Mouse (Mus musculus): ENCODE results near the gene Prelid1. TPM values are rescaled to one million over a fixed set of nuclear protein-coding genes. Genes with fewer than 3 reads are reported as not detected.

The Prelid1 gene
- polyA plus RNA-seq, 1 experiment from 2014 or later, result 427 TPM

DNA sequence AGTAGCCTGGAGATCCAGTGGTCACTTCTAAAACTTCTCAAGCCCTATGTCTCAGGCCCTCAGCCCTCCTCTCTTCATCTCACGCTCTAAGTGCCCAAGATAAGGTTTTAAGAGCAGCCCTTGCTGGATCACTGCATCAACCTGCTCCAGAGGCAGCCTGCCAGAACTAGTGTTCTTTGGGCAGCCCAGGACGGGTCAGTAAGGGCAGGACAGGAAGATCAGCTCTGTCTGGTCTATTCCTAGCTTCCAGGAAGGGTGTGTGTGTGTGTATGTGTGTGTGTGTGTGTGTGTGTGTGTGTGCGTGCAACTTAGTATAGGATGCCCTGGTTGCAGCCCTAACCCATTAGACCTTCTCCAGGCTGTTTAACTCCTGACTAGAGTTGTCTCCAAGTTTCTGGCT, 49.9 kb downstream of the Prelid1 start:
- H3K9ac ChIP-seq, result no peak overlapping the region
- peaks cover 22% of the 10 kb centered on the region for H3K27me3 ChIP-seq
- no peaks in the 10 kb centered on the region for H3K36me3 ChIP-seq
- no peak overlapping the region for H3K27ac ChIP-seq
- no peaks in the 10 kb centered on the region; the same call in 1 of the 2 replicates for H3K4me1 ChIP-seq
- 65% methylated on average over 3 of the region's 3 CpGs for WGBS
- H3K9me3 ChIP-seq, result no peaks in the 10 kb centered on the region
- no peak for ATAC-seq (ENCODE audit: insufficient number of reproducible peaks, low FRiP score, low TSS enrichment, low read depth)
- no peak overlapping the region for H3K4me2 ChIP-seq
- no peak overlapping the region for H3K4me3 ChIP-seq

DNA sequence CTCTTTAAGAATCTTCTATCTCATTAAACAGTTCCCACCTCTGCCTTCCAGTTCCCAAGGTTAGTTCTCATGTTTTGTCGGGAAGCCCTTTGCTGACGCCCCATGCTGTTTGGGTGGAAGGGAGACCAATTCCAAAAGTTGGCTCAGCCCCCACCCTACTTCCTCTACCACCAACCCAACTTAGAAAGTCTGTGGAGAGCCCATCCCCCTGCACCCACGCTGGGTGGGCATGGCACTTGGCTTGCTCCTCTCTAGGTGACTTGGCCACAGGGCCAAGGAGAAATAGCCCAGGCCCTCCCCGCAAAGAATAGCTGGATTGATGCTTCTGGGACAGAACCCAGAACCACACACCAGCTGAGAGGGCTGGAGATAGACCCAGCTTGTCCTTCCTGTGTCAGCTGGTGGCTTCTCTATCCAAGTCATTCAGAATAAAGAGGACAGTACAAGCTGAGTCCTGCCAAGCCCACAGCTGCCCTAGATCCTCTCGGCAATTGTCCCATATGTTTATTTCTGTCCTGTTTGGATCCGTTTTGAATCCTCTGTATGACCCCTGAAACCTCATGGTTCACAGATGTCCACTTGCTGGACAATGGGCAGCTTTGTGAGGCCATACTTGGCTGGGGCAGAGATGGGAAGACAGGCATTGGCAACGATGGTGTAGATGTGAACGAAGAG, 50.8 kb downstream of the Prelid1 start:
- no peak overlapping the region for H3K4me3 ChIP-seq
- peaks cover 22% of the 10 kb centered on the region for H3K27me3 ChIP-seq
- H3K4me1 ChIP-seq, result peaks cover 2% of the 10 kb centered on the region; the same call in 1 of the 2 replicates
- no peak overlapping the region for H3K4me2 ChIP-seq
- peak; percentile 59; the same call in 1 of the 2 replicates for ATAC-seq (ENCODE audit: insufficient number of reproducible peaks, low FRiP score, low TSS enrichment, low read depth)
- no peaks in the 10 kb centered on the region for H3K9me3 ChIP-seq
- 66% methylated on average over 8 of the region's 8 CpGs for WGBS
- H3K36me3 ChIP-seq, result no peaks in the 10 kb centered on the region
- no peak overlapping the region for H3K9ac ChIP-seq
- H3K27ac ChIP-seq, result no peak overlapping the region

GRCm38 (mm10) chr13:55371740-55372139, 51.4 kb downstream of the Prelid1 start:
- 55% methylated on average over 5 of the region's 5 CpGs for WGBS
- Histone ChIP-seq H3K36me3 (no peaks in the 10 kb centered on the region), H3K27me3 (peaks cover 22% of the 10 kb centered on the region), H3K4me2 (no peak overlapping the region), H3K9me3 (no peaks in the 10 kb centered on the region), H3K9ac (no peak overlapping the region), H3K4me1 (peaks cover 2% of the 10 kb centered on the region; the same call in 1 of the 2 replicates), H3K4me3 (no peak overlapping the region), H3K27ac (no peak overlapping the region)
- peak; percentile 32; the same call in 1 of the 2 replicates for ATAC-seq (ENCODE audit: insufficient number of reproducible peaks, low FRiP score, low TSS enrichment, low read depth)

DNA sequence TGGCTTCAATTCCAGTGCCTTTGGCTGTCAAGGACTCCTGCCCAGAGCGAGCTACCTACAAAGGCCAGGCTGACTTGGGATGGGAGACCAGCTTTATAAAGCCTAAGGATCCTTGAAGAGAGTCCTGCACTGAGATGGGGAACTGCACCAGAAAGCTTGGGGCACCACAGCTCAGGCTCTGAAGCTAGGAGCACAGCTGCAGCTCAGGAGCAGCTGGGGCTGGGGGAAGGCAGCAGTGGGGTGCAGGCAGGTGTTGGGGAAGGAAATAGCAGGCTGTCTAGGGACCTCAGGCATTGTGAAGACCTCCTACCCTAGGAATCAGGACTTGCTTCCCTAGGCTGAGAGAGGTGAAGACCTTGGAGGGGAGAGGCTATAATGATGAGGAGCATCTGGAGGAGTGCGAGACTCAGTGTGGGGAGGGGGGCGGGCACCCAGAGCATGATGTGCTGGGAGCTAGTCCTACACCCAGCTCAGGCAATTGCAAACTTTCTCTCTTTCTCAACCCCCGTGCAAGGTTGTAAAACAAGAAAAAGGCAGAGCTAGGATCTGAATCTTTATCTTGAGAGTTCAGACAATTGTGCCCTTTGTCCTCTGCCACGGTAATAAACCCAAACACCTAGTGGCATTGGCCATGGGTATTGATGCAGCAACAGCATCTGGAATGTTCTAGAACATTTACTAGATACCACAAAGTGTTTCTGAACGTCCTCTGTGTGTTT, 54.1 kb downstream of the Prelid1 start:
- 59% methylated on average over 6 of the region's 6 CpGs for WGBS
- Histone ChIP-seq H3K36me3 (no peaks in the 10 kb centered on the region), H3K27me3 (peaks cover 44% of the 10 kb centered on the region), H3K27ac (no peak overlapping the region), H3K4me3 (no peak overlapping the region), H3K9ac (no peak overlapping the region), H3K4me2 (no peak overlapping the region), H3K9me3 (no peaks in the 10 kb centered on the region), H3K4me1 (peaks cover 9% of the 10 kb centered on the region; the same call in 1 of the 2 replicates)
- no peak for ATAC-seq (ENCODE audit: insufficient number of reproducible peaks, low FRiP score, low TSS enrichment, low read depth)

Other genes with a start within 250 kb of the Prelid1 start
- 24.5 and 25.3 TPM in 2 replicates for gene Uimc1, start 220.2 kb upstream of the Prelid1 start, polyA plus RNA-seq (2015; fragmentation: Nextera tagmentation; extraction: Ambion mirVana)
- gene Zfp346, start 215.2 kb upstream of the Prelid1 start, polyA plus RNA-seq (2015; fragmentation: Nextera tagmentation; extraction: Ambion mirVana), result 22.2 and 26.0 TPM in 2 replicates
- not detected in 2 replicates for gene Gm17617, start 187.0 kb upstream of the Prelid1 start, polyA plus RNA-seq (2015; fragmentation: Nextera tagmentation; extraction: Ambion mirVana)
- 8.2 and 14.2 TPM in 2 replicates for gene Fgfr4, start 167.9 kb upstream of the Prelid1 start, polyA plus RNA-seq (2015; fragmentation: Nextera tagmentation; extraction: Ambion mirVana)
- 52.4 and 55.8 TPM in 2 replicates for gene Nsd1, start 110.7 kb upstream of the Prelid1 start, polyA plus RNA-seq (2015; fragmentation: Nextera tagmentation; extraction: Ambion mirVana)
- 110 and 119 TPM in 2 replicates for gene Rab24, start 1.4 kb downstream of the Prelid1 start, polyA plus RNA-seq (2015; fragmentation: Nextera tagmentation; extraction: Ambion mirVana)
- 43.8 and 46.2 TPM in 2 replicates for gene Mxd3, start 9.3 kb downstream of the Prelid1 start, polyA plus RNA-seq (2015; fragmentation: Nextera tagmentation; extraction: Ambion mirVana)
- gene Lman2, start 42.3 kb downstream of the Prelid1 start, polyA plus RNA-seq (2015; fragmentation: Nextera tagmentation; extraction: Ambion mirVana), result 104 and 109 TPM in 2 replicates
- 1.4 and 2.4 TPM in 2 replicates for gene Rgs14, start 49.2 kb downstream of the Prelid1 start, polyA plus RNA-seq (2015; fragmentation: Nextera tagmentation; extraction: Ambion mirVana)
- 0.20 TPM in 1 of 2 replicates, not detected in the other for gene Slc34a1, start 77.7 kb downstream of the Prelid1 start, polyA plus RNA-seq (2015; fragmentation: Nextera tagmentation; extraction: Ambion mirVana)
- not detected in 2 replicates for gene Pfn3, start 94.7 kb downstream of the Prelid1 start, polyA plus RNA-seq (2015; fragmentation: Nextera tagmentation; extraction: Ambion mirVana)
- 0.17 TPM in 1 of 2 replicates, not detected in the other for gene F12, start 106.3 kb downstream of the Prelid1 start, polyA plus RNA-seq (2015; fragmentation: Nextera tagmentation; extraction: Ambion mirVana)
- 34.3 and 39.0 TPM in 2 replicates for gene Grk6, start 124.6 kb downstream of the Prelid1 start, polyA plus RNA-seq (2015; fragmentation: Nextera tagmentation; extraction: Ambion mirVana)
- 0.38 and 1.2 TPM in 2 replicates for gene Prr7, start 143.8 kb downstream of the Prelid1 start, polyA plus RNA-seq (2015; fragmentation: Nextera tagmentation; extraction: Ambion mirVana)
- gene Dbn1, start 167.6 kb downstream of the Prelid1 start, polyA plus RNA-seq (2015; fragmentation: Nextera tagmentation; extraction: Ambion mirVana), result 162 and 172 TPM in 2 replicates
- gene Pdlim7, start 193.2 kb downstream of the Prelid1 start, polyA plus RNA-seq (2015; fragmentation: Nextera tagmentation; extraction: Ambion mirVana), result 147 and 213 TPM in 2 replicates
- 4.7 and 5.7 TPM in 2 replicates for gene Dok3, start 208.8 kb downstream of the Prelid1 start, polyA plus RNA-seq (2015; fragmentation: Nextera tagmentation; extraction: Ambion mirVana)
- 56.1 and 56.7 TPM in 2 replicates for gene Ddx41, start 216.2 kb downstream of the Prelid1 start, polyA plus RNA-seq (2015; fragmentation: Nextera tagmentation; extraction: Ambion mirVana)